Mouse (Mus musculus) 3134 (cell line): ENCODE results near the gene Hivep2.

ENCODE experiments used
- DNase-seq: peaks from one replicate; pipeline ENCODE4 v3.0.0-alpha.2; 2011; ENCODE audit warnings: low spot score; ENCODE audit not compliant: insufficient read length; ENCODE audit errors: extremely low read depth

The Hivep2 gene

DNA sequence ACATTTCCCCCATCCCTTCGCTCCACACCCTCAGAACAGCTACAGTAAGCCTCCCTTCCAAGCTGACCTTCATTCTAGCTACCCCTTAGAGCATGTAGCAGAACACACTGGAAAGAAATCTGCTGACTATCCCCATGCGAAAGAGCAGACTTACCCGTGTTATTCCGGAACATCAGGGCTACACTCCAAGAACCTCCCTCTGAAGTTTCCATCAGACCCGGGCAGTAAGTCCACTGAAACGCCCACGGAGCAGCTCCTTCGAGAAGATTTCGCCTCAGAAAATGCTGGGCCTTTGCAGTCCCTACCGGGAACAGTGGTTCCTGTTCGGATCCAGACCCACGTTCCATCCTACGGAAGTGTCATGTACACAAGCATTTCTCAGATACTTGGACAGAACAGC, 165.4 kb downstream of the Hivep2 start:
- no peak for DNase-seq

DNA sequence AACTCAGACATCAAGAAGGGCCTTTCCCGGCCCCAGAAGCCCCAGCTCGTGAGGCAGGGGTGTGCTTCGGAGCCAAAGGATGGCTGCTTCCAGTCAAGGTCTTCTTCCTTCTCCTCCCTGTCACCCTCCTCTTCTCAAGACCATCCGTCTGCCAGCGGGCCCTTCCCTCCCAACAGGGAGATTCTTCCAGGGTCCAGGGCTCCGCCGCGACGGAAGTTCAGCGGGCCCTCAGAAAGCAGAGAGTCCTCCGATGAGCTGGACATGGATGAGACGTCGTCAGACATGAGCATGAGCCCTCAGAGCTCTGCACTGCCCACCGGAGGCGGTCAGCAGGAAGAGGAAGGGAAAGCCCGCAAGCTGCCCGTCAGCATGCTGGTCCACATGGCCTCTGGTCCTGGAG, 166.2 kb downstream of the Hivep2 start:
- no peak for DNase-seq

DNA sequence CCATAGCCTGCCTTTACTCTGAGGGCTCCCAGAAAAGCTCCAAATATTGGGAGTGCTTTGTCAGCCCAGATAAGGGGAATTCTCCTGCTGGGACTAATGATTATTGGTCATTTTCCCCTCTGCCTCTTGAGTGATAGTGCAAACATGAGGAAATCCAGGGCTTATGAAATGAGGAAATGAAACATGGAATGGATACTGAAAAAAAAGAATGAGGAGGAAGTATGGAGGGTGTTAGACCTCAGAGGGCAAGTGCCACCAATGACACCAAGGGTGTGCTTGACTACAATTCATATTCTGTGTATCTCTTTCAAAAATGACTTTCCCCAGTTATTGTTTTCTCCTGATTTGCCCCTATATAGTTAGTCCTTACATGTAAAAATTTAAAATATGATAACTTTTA, 167.1 kb downstream of the Hivep2 start:
- DNase-seq: no peak

DNA sequence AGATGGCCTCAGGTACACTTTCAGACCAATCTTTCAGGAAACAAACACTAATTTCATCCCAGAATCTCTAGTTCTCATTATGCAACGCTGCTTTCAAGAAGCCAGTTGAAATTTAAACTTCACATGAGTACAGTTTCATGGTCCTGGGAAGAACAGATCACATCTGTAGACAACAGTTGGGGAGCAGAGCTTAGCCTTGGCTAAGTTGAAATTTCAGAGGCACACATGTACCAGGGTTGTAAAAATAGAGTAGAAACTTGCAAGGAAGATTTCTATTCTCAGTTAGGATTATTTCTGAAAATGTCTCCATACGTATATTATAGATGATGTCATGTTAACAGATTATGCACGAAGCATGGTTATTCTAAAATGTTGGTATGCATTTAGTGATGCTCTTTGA, 172.8 kb downstream of the Hivep2 start:
- DNase-seq: no peak

DNA sequence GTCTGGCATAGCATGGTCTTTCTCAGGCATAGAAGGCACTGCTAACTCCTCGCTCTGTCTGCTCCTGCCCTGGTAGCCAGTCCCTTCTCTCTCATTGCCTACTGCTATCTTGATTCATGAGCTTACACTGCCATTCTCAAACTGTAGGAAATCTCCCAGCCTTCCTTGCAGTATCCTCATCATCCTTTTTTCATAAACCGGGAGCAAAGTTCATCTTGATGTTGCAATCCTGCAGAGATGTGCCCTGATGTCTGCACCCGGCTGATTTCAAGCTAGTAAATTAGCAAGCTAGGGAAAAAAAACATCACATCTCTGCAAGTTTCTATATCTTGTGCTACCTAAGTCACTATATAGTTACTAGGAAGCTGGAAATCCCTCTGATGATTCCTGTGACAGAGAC, 179.0 kb downstream of the Hivep2 start:
- DNase-seq: no peak

DNA sequence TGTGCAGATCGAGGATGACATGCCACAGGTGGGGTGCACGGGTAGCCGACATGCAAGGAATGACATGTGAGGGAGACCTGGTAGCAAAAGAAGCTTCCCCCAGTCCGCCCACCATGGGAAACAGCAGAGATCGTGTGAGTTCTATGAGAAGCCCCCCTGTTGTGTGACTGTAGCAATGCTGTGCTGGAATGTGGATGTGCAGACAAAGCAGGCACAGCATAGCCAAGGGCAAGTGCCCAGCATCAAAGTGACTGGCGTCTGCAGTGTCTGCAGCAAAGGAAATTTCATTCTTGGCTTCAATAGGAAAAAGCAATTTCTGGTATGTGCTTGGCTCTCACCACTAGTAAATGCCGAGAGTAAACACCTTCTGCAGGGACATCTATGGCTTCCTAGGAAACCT, 199.0 kb downstream of the Hivep2 start:
- no peak for DNase-seq

DNA sequence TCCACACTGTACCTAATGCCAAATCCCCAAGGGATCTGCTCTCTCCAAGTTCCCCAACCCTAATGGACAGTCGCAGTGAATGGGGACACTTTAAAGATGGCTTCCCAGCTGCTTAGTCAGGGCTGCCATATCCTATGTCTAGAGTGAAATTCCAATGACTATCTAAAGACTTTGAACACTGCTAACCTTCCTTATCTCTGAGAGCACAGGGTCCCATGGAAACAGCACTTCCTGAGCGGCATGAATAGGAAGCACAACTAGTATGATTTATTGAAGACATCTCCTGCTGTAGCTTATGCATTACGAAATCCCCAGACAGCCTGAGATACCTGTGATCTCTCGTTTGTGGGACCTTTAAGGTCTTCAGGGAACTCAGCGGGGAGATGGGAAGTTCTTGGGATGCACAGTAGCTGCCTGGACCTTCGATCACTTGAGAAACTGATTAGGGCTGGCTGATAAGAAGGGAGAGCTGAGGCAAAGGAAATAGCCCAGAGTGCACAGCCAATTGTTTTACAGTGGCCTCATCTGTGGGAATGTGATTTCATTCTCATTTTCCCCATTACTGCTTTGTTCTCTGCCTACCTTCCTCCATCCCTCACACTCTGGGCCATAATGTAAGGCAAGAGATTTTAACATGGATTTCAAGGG, 202.4 kb downstream of the Hivep2 start:
- no peak for DNase-seq

DNA sequence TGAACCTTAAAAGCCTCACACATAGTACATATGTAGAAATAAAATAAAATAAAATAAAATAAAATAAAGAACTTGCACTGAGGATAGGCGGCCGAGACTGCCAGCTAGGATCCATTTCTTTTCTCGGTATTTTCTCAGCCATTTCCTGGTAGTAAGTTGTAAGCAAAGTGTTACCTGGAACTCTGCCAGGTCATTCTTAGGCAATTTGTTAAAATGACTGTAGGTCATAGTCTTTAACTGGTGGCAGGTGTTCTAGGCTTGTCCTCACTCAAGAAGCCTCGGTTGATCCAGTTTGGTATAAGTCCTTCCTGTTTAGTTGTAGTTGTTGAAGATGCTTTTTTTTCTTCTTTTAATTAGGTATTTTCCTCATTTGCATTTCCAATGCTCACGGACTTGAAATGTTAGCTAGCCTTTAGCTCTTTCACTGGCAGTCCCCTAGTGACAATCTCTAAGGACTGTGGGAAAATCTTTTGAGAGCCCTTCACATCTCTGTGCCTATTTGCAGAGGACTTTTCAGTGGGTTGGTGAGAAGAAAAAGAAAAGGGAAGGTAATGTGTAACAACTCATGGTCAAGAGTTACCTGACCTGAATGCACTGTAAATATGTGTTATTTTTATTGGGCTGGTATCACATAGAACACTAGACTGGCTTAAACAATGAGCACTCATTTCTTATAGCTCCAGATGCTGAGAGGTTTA, 203.1 kb downstream of the Hivep2 start:
- DNase-seq: no peak

DNA sequence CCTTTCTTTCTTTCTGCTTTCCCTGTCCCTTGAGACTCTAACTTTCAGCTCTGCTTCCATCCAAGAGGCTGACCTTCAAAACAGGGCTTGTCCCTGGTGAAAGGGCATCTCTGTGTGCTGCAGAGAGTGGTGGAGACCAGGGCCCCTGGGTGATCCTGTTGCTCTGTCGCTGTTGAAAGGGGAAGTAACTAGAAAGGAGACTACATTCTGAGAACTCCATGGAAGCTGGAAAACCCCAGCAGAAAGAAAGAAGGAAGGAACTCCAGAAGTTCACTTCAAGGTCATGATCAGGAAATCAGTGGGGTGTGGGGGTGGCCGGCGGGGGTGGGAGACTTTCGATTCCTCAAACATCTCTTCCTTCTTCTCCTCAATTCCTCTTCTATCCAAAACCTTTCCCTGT, 208.2 kb downstream of the Hivep2 start:
- DNase-seq: no peak

DNA sequence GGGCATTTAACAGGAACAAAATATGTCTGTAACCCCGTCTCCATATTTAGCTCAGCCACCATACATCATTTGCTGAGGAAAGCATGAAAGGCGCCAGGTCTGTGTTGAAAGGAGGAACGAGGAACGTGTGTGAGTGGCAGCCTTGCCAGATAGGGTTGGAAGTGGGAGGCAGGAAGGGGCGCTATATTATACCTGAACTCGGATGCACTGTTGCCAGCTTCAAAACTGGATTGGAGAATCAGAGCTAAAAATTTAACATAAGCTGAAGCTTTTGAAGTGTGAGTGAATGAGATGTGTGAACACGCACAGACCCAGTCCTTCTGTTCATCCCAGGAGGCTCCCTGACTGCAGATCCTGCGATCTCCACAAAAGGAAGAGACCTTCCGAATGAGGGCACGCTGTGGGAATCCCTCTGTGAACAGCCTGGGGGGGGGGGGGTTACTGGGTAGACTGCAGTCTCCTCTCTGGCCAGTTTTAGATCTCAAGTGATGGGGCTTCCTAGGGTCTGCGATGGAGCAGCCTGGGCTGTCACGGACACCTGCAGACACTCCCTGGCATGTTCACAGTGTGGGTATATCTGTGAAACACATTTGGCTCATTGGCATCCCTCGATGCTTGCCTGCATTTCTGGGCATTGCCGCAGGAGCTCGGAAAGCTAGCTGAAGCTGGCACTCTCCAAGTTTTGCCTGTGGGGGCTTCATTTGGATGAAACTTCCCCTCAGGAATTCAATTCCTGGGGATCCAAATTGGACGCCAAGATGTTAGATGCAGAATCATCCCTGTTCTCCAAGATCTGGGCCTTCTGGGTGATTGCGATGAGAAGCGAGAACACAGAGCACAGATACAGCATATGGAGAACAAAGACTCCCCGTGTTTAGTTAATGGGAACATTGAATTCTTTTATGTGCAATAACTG, 213.8 kb downstream of the Hivep2 start:
- no peak for DNase-seq

DNA sequence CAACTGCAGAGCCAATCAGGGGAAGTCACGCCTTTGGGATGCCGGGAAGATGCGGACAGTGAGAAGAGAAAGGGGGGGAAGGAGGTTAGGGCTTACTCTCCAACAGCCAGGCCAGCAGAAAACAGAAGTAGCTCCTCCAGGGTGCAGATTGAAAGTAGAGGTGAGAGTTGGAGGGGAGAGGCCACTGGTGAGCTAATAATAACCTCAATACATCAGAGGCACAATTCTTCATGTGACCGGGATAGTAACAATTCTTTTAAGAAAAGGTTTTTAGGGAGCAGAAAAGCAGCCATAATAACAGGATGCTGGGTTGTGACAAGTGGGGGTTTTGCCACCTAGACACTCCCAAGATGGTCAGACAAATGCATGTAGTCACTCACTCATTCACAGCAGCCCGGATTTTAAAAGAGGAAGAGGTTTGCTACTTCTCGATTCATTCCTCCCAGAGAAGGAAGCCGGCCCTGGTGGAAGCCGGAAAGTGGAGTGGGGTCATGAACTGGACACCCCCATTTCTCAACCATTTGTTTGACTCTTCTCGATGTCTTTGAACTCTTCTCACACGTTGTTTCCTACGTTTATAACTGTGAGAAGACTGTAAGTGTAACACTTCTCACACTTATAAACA, 220.6 kb downstream of the Hivep2 start:
- no peak for DNase-seq

DNA sequence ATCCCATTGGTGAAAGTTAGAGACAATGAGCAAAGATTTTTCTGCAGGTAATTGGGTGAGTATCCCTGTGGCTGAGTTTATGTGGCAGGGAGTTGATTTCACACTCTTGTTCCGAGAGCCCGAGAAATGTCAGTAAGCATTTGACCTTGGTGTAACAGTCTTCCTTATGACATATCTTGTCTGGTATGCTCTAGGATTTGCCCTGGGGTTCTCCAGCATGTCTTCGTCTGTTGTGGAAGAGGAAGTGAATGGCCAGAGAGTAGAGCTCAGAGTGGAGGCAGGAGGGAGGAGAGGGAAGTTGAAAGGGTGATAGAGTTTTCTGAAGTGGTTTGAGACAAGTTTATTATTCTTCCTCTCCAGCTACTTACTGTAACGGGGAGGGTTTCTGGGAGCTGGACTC, 223.2 kb downstream of the Hivep2 start:
- DNase-seq: no peak

DNA sequence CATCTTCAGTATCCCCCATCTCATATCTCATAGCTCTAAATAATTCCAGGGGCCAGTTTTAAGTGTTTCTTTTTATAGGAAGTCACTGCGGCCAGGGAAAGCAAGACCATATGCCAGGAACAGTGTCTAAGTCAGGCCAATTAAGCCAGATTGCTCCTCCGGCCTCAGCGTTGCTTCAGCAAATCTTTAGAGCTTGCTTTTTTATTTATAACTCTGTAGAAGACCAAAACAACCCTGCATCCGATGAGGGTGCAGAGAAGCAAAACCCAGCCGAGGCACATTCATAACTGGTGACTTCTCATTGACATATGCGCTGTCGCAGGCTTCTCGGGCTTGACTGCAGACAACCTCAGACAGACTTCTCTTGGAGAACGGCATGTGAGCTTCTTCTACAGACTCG, 225.3 kb downstream of the Hivep2 start:
- no peak for DNase-seq

DNA sequence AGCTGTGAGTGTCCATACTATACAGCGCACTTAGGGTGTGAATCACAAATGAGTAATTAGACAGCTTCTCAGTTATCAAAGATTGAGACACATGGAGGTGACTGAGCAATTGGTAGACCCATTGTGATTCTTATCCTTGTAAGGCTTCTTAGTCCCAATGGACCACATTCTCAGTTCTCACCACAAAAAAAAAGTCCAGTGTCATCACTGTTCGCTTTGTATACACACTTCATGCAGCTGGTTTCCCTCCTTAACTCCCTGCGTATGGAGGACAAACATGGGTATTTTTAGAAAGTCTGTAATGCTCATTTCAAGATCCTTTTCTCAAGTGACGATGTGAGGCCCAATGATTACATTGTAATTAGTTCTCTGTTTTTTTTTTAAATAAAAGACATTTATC, 226.3 kb downstream of the Hivep2 start:
- DNase-seq: no peak

DNA sequence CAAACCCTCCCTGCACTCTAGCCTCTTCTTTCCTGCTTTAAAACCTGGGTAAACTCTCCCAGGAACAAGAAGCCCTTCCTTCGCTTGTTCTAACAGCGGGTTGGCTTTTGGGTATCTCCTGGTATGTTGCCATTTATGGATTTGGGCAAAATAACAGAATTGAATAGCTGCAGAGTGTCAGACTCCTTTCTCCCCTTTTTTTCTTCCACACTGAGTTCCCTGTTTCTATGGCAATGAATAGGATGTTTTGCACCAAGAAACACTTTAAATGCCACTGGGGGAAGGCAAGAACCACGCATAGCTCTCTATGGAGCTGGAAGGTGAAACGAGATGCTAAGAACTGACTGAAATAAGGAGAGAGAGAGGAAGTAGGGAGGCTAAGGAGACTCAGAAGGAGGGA, 227.8 kb downstream of the Hivep2 start:
- no peak for DNase-seq

DNA sequence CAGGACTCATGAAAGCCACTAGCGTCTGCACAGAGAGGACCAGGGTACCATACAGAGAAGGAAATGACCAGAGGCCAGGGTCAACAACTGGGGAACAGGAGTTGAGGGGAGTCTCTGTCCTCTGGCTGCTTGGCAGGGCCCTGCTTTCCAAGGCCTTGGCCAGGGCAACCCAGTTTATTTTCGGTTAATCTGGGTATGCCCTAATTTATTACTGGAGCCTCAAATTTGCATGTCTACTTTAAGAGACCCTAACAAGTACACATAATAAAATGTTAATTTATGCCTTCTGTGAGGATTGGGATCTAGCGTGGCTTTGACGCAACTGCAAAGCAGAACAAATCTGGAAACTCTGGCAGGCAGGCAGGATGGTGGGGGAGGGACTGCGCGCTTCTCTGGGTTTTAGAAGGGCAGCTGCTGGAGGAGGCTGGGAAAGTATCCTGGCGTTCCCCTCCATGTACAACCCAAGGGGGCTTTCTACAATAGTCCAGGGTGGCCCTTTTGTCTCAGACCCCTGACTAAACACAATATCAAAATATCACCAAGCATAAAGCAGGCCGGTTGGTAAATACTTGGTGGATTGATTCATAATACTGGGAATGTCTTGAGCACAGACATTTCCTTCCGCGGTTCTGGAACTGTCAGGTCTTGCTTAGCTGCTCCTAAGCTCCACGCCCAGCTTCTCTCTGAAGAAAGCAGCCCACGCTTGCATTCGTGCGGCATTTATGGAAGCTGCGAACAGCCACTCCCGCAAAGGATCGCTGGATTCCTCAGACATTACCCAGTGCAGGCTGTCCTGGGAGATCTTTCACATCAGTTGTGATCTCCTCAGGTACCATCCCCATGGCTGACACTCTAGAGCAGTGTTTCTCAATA, 230.1 kb downstream of the Hivep2 start:
- DNase-seq: no peak

DNA sequence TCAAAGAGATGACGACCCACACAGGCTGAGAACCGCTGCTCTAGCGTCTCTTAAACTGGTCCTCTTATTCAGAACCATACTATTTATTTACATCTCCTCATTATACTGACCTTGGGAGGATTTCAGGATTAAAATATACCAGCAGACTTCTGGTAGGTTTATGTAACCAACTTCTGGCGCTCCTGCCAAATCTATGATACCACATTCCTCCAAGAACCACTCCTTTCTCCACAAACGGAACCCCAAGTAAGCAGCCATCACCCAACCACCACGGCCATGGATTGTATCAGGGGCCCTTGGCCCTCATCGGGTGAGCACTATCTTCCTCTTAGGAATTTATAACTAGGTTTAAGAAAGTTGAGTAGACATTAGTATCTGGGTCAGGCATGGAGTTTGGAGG, 230.9 kb downstream of the Hivep2 start:
- no peak for DNase-seq

DNA sequence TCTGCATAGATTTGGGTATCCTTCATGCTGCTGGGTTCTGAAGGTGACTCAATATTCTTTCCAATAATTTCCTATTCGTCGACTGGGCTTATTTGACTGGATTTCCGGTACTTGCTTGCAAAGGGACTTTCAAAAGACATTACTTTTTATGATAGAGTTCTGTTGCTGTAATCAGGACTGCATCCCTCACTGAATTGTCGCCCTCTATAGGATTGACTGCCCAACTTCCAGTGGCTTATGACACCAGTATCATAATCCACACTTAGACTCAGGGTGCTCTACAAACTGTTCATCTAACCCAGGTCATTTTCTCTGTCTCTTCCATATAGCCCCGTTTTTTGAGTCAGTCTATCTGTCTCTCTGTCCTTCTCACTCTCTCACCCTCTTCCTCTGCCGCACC, 231.4 kb downstream of the Hivep2 start:
- no peak for DNase-seq

DNA sequence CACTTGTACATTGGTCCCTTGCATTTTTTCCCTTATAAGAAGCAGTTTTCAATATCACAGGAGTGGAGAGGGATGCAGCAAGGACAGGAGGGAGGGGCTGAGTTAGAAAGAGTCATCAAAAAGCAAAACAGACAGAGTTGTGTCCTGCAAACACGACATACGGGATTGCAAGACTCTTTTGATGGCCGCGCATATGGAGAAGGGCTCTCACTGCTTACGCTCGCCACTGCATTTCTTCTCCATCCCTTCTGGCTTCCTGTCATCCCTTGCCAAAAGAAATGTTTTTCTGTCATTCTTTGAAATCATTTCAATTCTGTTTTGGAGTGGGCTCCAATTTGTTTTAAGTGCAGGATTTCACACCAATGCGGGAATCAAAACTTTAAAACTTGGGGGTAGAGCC, 233.5 kb downstream of the Hivep2 start:
- DNase-seq: no peak

DNA sequence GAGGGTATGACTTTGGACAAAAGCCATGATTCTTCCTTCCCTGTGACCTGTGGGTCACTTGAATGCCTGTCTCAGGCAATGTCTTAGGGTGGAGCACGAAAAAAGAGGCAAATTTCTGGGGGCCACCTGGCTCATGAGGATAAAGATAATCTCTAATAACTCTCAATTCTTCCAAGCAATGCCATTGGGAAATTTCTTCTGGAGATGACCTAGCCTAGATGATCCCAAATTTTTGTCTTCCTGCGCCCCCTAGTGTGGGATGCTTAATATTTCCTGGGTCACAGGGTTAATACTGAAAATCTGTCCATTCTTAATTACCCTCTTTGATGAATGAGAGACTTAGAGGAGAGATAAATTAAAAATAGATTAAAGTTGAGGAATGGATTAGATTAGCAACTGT, 234.4 kb downstream of the Hivep2 start:
- no peak for DNase-seq
